Mouse (Mus musculus): ENCODE data around the gene Ets1.

GRCm38 (mm10) chr9:32731787-32732186 lies 95.8 kb downstream of the Ets1 start:
- TF ChIP-seq EP300 (optimal IDR thresholded peaks at IDR 0.05) (no peak), CTCF (IDR thresholded peaks at IDR 0.05; ENCODE audit: low read depth) (no peak)

Data from stomach, postnatal 0 days (tissue).